Mouse (Mus musculus): ENCODE data around the gene M1ap.

DNA sequence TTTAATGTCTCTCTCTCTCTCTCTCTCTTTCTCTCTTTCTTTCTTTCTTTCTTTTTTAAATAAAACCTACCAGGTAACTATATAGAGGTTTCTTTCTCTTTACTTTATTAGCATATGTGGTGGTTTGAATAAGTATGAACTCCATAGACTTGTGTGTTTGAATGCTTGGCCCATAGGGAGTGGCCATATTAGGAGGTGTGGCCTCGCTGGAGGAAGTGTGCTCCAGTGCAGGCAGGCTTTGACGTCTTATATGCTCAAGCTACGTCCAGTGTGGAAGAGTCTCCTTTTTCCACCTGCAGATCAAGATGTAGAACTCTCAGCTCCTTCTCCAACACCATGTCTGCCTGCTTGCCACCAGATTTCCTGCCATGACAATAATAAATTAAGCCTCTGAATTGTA is 72.3 kb downstream of the M1ap start:
- TF ChIP-seq CTCF (IDR thresholded peaks at IDR 0.05; ENCODE audit: borderline replicate concordance, control insufficient read depth, extremely low read depth, insufficient read depth, low read length, poor library complexity) (no peak), POLR2A (IDR thresholded peaks at IDR 0.05; ENCODE audit: control insufficient read depth, extremely low read depth, insufficient read depth, low read length, poor library complexity) (no peak)
